Mouse (Mus musculus): ENCODE measurements at regions not wholly inside any gene's neighbourhood (a gene's known extent, or its start where the extent isn't known, plus 50 kb on each side); places are given as distances from the start of the nearest gene placed in this dataset.

GRCm38 (mm10) chr1:73672239-73672638 is 452.0 kb downstream of the Tns1 start:
- H3K4me3 ChIP-seq (ENCODE audit: insufficient read depth, poor library complexity, severe bottlenecking), result no peak overlapping the region
- no peaks in the 10 kb centered on the region for H3K27me3 ChIP-seq (ENCODE audit: control insufficient read depth, insufficient read depth, insufficient read length)
- no peak overlapping the region for H3ac ChIP-seq (ENCODE audit: control insufficient read depth, insufficient read length, low read depth)
- H3K79me2 ChIP-seq (ENCODE audit: control insufficient read depth, insufficient read depth), result no peaks in the 10 kb centered on the region
- H3K36me3 ChIP-seq (ENCODE audit: control insufficient read depth, insufficient read depth), result no peaks in the 10 kb centered on the region
- TF ChIP-seq USF1 (IDR thresholded peaks at IDR 0.05; ENCODE audit: low read depth), result no peak
- TF ChIP-seq FOSL1 (IDR thresholded peaks at IDR 0.05; ENCODE audit: insufficient read depth, low read length, poor library complexity, severe bottlenecking), result no peak
- TF ChIP-seq CTCF (IDR thresholded peaks at IDR 0.05; ENCODE audit: control insufficient read depth, insufficient read depth, insufficient read length), result no peak
- TF ChIP-seq CEBPB (IDR thresholded peaks at IDR 0.05; ENCODE audit: low read depth), result no peak
- no peak for TF ChIP-seq MYOG (IDR thresholded peaks at IDR 0.05; ENCODE audit: control insufficient read depth, extremely low read depth, insufficient read length)
- TF ChIP-seq MYOD1 (IDR thresholded peaks at IDR 0.05; ENCODE audit: control insufficient read depth, insufficient read length, low read depth), result no peak
- no peak for TF ChIP-seq MAX (IDR thresholded peaks at IDR 0.05)
- H3K79me3 ChIP-seq (ENCODE audit: low read depth), result no peaks in the 10 kb centered on the region

GRCm38 (mm10) chr1:73668691-73669090 is 455.6 kb downstream of the Tns1 start:
- TF ChIP-seq MAX (IDR thresholded peaks at IDR 0.05) (no peak), MYOG (IDR thresholded peaks at IDR 0.05; ENCODE audit: control insufficient read depth, extremely low read depth, insufficient read length) (no peak), CTCF (IDR thresholded peaks at IDR 0.05; ENCODE audit: control insufficient read depth, insufficient read depth, insufficient read length) (no peak)

GRCm38 (mm10) chr1:73663546-73663945 is 460.7 kb downstream of the Tns1 start:
- Histone ChIP-seq H3K36me3 (ENCODE audit: control insufficient read depth, insufficient read depth) (no peaks in the 10 kb centered on the region), H3ac (ENCODE audit: control insufficient read depth, insufficient read length, low read depth) (no peak overlapping the region), H3K4me3 (ENCODE audit: insufficient read depth, poor library complexity, severe bottlenecking) (no peak overlapping the region), H3K79me2 (ENCODE audit: control insufficient read depth, insufficient read depth) (no peaks in the 10 kb centered on the region), H3K27me3 (ENCODE audit: control insufficient read depth, insufficient read depth, insufficient read length) (no peaks in the 10 kb centered on the region), H3K79me3 (ENCODE audit: low read depth) (no peaks in the 10 kb centered on the region)
- no peak for TF ChIP-seq MYOG (IDR thresholded peaks at IDR 0.05; ENCODE audit: control insufficient read depth, extremely low read depth, insufficient read length)
- TF ChIP-seq MYOD1 (IDR thresholded peaks at IDR 0.05; ENCODE audit: control insufficient read depth, insufficient read length, low read depth), result no peak
- TF ChIP-seq CEBPB (IDR thresholded peaks at IDR 0.05; ENCODE audit: low read depth), result no peak
- no peak for TF ChIP-seq FOSL1 (IDR thresholded peaks at IDR 0.05; ENCODE audit: insufficient read depth, low read length, poor library complexity, severe bottlenecking)
- no peak for TF ChIP-seq USF1 (IDR thresholded peaks at IDR 0.05; ENCODE audit: low read depth)
- no peak for TF ChIP-seq MAX (IDR thresholded peaks at IDR 0.05)
- no peak for TF ChIP-seq CTCF (IDR thresholded peaks at IDR 0.05; ENCODE audit: control insufficient read depth, insufficient read depth, insufficient read length)

More at GRCm38 (mm10) chr1:73668691-73669090, 455.6 kb downstream of the Tns1 start:
- no peak overlapping the region for H3ac ChIP-seq (ENCODE audit: control insufficient read depth, insufficient read length, low read depth)
- no peaks in the 10 kb centered on the region for H3K36me3 ChIP-seq (ENCODE audit: control insufficient read depth, insufficient read depth)
- H3K79me2 ChIP-seq (ENCODE audit: control insufficient read depth, insufficient read depth), result no peaks in the 10 kb centered on the region
- H3K79me3 ChIP-seq (ENCODE audit: low read depth), result no peaks in the 10 kb centered on the region
- H3K4me3 ChIP-seq (ENCODE audit: insufficient read depth, poor library complexity, severe bottlenecking), result no peak overlapping the region
- no peaks in the 10 kb centered on the region for H3K27me3 ChIP-seq (ENCODE audit: control insufficient read depth, insufficient read depth, insufficient read length)

- TF ChIP-seq CTCF (IDR thresholded peaks at IDR 0.05; ENCODE audit: control insufficient read depth, insufficient read depth, insufficient read length), result no peak
- TF ChIP-seq MYOG (IDR thresholded peaks at IDR 0.05; ENCODE audit: control insufficient read depth, extremely low read depth, insufficient read length), result no peak
- TF ChIP-seq MAX (IDR thresholded peaks at IDR 0.05), result no peak
- no peak for TF ChIP-seq CEBPB (IDR thresholded peaks at IDR 0.05; ENCODE audit: low read depth)
- no peak for TF ChIP-seq USF1 (IDR thresholded peaks at IDR 0.05; ENCODE audit: low read depth)
- TF ChIP-seq FOSL1 (IDR thresholded peaks at IDR 0.05; ENCODE audit: insufficient read depth, low read length, poor library complexity, severe bottlenecking), result no peak
- TF ChIP-seq MYOD1 (IDR thresholded peaks at IDR 0.05; ENCODE audit: control insufficient read depth, insufficient read length, low read depth), result no peak
- Histone ChIP-seq H3ac (ENCODE audit: control insufficient read depth, insufficient read length, low read depth) (no peak overlapping the region), H3K79me3 (ENCODE audit: low read depth) (no peaks in the 10 kb centered on the region), H3K4me3 (ENCODE audit: insufficient read depth, poor library complexity, severe bottlenecking) (no peak overlapping the region), H3K27me3 (ENCODE audit: control insufficient read depth, insufficient read depth, insufficient read length) (no peaks in the 10 kb centered on the region), H3K79me2 (ENCODE audit: control insufficient read depth, insufficient read depth) (no peaks in the 10 kb centered on the region), H3K36me3 (ENCODE audit: control insufficient read depth, insufficient read depth) (no peaks in the 10 kb centered on the region)
These were observed 479.2 kb downstream of the Tns1 start for GRCm38 (mm10) chr1:73645011-73645410.

GRCm38 (mm10) chr1:73644394-73644793 is 479.9 kb downstream of the Tns1 start:
- no peaks in the 10 kb centered on the region for H3K79me3 ChIP-seq (ENCODE audit: low read depth)
- TF ChIP-seq MYOD1 (IDR thresholded peaks at IDR 0.05; ENCODE audit: control insufficient read depth, insufficient read length, low read depth) (no peak), FOSL1 (IDR thresholded peaks at IDR 0.05; ENCODE audit: insufficient read depth, low read length, poor library complexity, severe bottlenecking) (no peak), CTCF (IDR thresholded peaks at IDR 0.05; ENCODE audit: control insufficient read depth, insufficient read depth, insufficient read length) (no peak), MYOG (IDR thresholded peaks at IDR 0.05; ENCODE audit: control insufficient read depth, extremely low read depth, insufficient read length) (no peak), CEBPB (IDR thresholded peaks at IDR 0.05; ENCODE audit: low read depth) (no peak), MAX (IDR thresholded peaks at IDR 0.05) (no peak), USF1 (IDR thresholded peaks at IDR 0.05; ENCODE audit: low read depth) (no peak)

DNA sequence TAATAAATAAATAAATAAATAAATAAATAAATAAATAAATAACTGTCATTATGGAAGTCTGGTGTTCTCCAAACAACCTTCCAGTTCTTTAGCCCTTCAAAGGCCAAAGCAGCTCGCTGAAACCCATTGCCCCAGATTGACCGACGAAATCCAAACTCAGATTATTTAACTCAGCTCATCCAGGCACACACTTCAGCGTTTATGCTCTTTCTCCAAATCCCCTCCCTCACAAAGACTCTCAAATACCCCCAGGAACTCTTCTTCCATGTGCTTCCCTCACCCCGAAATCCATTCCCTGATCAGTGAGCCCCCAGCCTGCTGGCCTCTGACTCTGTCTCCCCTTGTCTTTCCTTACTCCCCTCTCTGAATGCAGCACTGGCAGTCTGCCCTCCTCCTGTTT is 480.8 kb downstream of the Tns1 start:
- Histone ChIP-seq H3ac (ENCODE audit: control insufficient read depth, insufficient read length, low read depth) (no peak overlapping the region), H3K4me3 (ENCODE audit: insufficient read depth, poor library complexity, severe bottlenecking) (no peak overlapping the region), H3K36me3 (ENCODE audit: control insufficient read depth, insufficient read depth) (no peaks in the 10 kb centered on the region), H3K27me3 (ENCODE audit: control insufficient read depth, insufficient read depth, insufficient read length) (no peaks in the 10 kb centered on the region), H3K79me2 (ENCODE audit: control insufficient read depth, insufficient read depth) (no peaks in the 10 kb centered on the region), H3K79me3 (ENCODE audit: low read depth) (no peaks in the 10 kb centered on the region)
- TF ChIP-seq CEBPB (IDR thresholded peaks at IDR 0.05; ENCODE audit: low read depth), result no peak

More at GRCm38 (mm10) chr1:73644394-73644793, 479.9 kb downstream of the Tns1 start:
- no peak overlapping the region for H3ac ChIP-seq (ENCODE audit: control insufficient read depth, insufficient read length, low read depth)
- no peak overlapping the region for H3K4me3 ChIP-seq (ENCODE audit: insufficient read depth, poor library complexity, severe bottlenecking)
- no peaks in the 10 kb centered on the region for H3K27me3 ChIP-seq (ENCODE audit: control insufficient read depth, insufficient read depth, insufficient read length)
- H3K79me2 ChIP-seq (ENCODE audit: control insufficient read depth, insufficient read depth), result no peaks in the 10 kb centered on the region
- no peaks in the 10 kb centered on the region for H3K36me3 ChIP-seq (ENCODE audit: control insufficient read depth, insufficient read depth)

All from C2C12 (cell line).